Mouse (Mus musculus): ENCODE data around the gene Anxa6. TPM values are rescaled to one million over a fixed set of nuclear protein-coding genes. Genes with fewer than 3 reads are reported as not detected.

Anxa6 gene
- polyA plus RNA-seq, 1 experiment from 2014 or later = 415 TPM

GRCm38 (mm10) chr11:55013802-55014201 lies 19.4 kb downstream of the Anxa6 start:
- no peak overlapping the region for H3K4me2 ChIP-seq (ENCODE audit: low read depth, low read length)
- H3K9me3 ChIP-seq (ENCODE audit: control insufficient read depth, low read length) = no peaks in the 10 kb centered on the region
- WGBS = 80% methylated on average over 6 of the region's 6 CpGs
- no peak overlapping the region for H3K4me3 ChIP-seq (ENCODE audit: low read length)
- H3K9ac ChIP-seq (ENCODE audit: low read length) = no peak overlapping the region
- no peak for ATAC-seq (ENCODE audit: low read depth)
- H3K4me1 ChIP-seq (replicated peaks; ENCODE audit: control insufficient read depth, insufficient read depth, low read length) = peaks cover 6% of the 10 kb centered on the region
- no peaks in the 10 kb centered on the region for H3K27me3 ChIP-seq (ENCODE audit: control insufficient read depth, insufficient read depth, low read depth, low read length)
- no peak overlapping the region for H3K27ac ChIP-seq (ENCODE audit: low read length)
- peaks cover 41% of the 10 kb centered on the region for H3K36me3 ChIP-seq (ENCODE audit: control insufficient read depth, insufficient read depth, low read length)

- peak overlapping the region; percentile 10; the same call in 1 of the 2 replicates for H3K27ac ChIP-seq (ENCODE audit: low read length)
- H3K9ac ChIP-seq (ENCODE audit: low read length) = no peak overlapping the region
- 67% methylated on average over 5 of the region's 5 CpGs for WGBS
- no peak overlapping the region for H3K4me2 ChIP-seq (ENCODE audit: low read depth, low read length)
- peaks cover 6% of the 10 kb centered on the region for H3K4me1 ChIP-seq (replicated peaks; ENCODE audit: control insufficient read depth, insufficient read depth, low read length)
- no peaks in the 10 kb centered on the region for H3K27me3 ChIP-seq (ENCODE audit: control insufficient read depth, insufficient read depth, low read depth, low read length)
- H3K36me3 ChIP-seq (ENCODE audit: control insufficient read depth, insufficient read depth, low read length) = peaks cover 50% of the 10 kb centered on the region
- H3K4me3 ChIP-seq (ENCODE audit: low read length) = no peak overlapping the region
- peak; percentile 66 for ATAC-seq (ENCODE audit: low read depth)
- H3K9me3 ChIP-seq (ENCODE audit: control insufficient read depth, low read length) = no peaks in the 10 kb centered on the region
These were observed 20.4 kb downstream of the Anxa6 start for GRCm38 (mm10) chr11:55012551-55013521.

- Histone ChIP-seq H3K27me3 (ENCODE audit: control insufficient read depth, insufficient read depth, low read depth, low read length) (no peaks in the 10 kb centered on the region), H3K4me3 (ENCODE audit: low read length) (no peak overlapping the region), H3K4me2 (ENCODE audit: low read depth, low read length) (no peak overlapping the region), H3K27ac (ENCODE audit: low read length) (no peak overlapping the region), H3K4me1 (replicated peaks; ENCODE audit: control insufficient read depth, insufficient read depth, low read length) (peaks cover 4% of the 10 kb centered on the region), H3K36me3 (ENCODE audit: control insufficient read depth, insufficient read depth, low read length) (peaks cover 62% of the 10 kb centered on the region), H3K9me3 (ENCODE audit: control insufficient read depth, low read length) (no peaks in the 10 kb centered on the region), H3K9ac (ENCODE audit: low read length) (no peak overlapping the region)
- ATAC-seq (ENCODE audit: low read depth) = no peak
- WGBS = 85% methylated on average over 3 of the region's 3 CpGs
These were observed 21.8 kb downstream of the Anxa6 start for GRCm38 (mm10) chr11:55011440-55011839.

- no peaks in the 10 kb centered on the region for H3K4me1 ChIP-seq (replicated peaks; ENCODE audit: control insufficient read depth, insufficient read depth, low read length)
- ATAC-seq (ENCODE audit: low read depth) = no peak
- H3K9ac ChIP-seq (ENCODE audit: low read length) = no peak overlapping the region
- H3K36me3 ChIP-seq (ENCODE audit: control insufficient read depth, insufficient read depth, low read length) = peaks cover 79% of the 10 kb centered on the region
- no peak overlapping the region for H3K4me2 ChIP-seq (ENCODE audit: low read depth, low read length)
- H3K4me3 ChIP-seq (ENCODE audit: low read length) = no peak overlapping the region
- WGBS = 45% methylated on average over 6 of the region's 6 CpGs
- no peaks in the 10 kb centered on the region for H3K9me3 ChIP-seq (ENCODE audit: control insufficient read depth, low read length)
- no peaks in the 10 kb centered on the region for H3K27me3 ChIP-seq (ENCODE audit: control insufficient read depth, insufficient read depth, low read depth, low read length)
- H3K27ac ChIP-seq (ENCODE audit: low read length) = no peak overlapping the region
These were observed 25.0 kb downstream of the Anxa6 start for GRCm38 (mm10) chr11:55008230-55008629.

GRCm38 (mm10) chr11:55005684-55006083 lies 27.6 kb downstream of the Anxa6 start:
- peaks cover 89% of the 10 kb centered on the region for H3K36me3 ChIP-seq (ENCODE audit: control insufficient read depth, insufficient read depth, low read length)
- H3K9me3 ChIP-seq (ENCODE audit: control insufficient read depth, low read length) = peaks cover 8% of the 10 kb centered on the region
- no peak overlapping the region for H3K27ac ChIP-seq (ENCODE audit: low read length)
- no peak overlapping the region for H3K4me3 ChIP-seq (ENCODE audit: low read length)
- H3K27me3 ChIP-seq (ENCODE audit: control insufficient read depth, insufficient read depth, low read depth, low read length) = no peaks in the 10 kb centered on the region
- H3K4me2 ChIP-seq (ENCODE audit: low read depth, low read length) = no peak overlapping the region
- H3K4me1 ChIP-seq (replicated peaks; ENCODE audit: control insufficient read depth, insufficient read depth, low read length) = no peaks in the 10 kb centered on the region
- 78% methylated on average over 5 of the region's 5 CpGs for WGBS
- H3K9ac ChIP-seq (ENCODE audit: low read length) = no peak overlapping the region
- no peak for ATAC-seq (ENCODE audit: low read depth)

- 79% methylated on average over 7 of the region's 7 CpGs for WGBS
These were observed 28.2 kb downstream of the Anxa6 start for GRCm38 (mm10) chr11:55004970-55005502.

GRCm38 (mm10) chr11:54998708-54999107 lies 34.5 kb downstream of the Anxa6 start:
- Histone ChIP-seq H3K4me3 (ENCODE audit: low read length) (no peak overlapping the region), H3K9me3 (ENCODE audit: control insufficient read depth, low read length) (peaks cover 8% of the 10 kb centered on the region), H3K27ac (ENCODE audit: low read length) (no peak overlapping the region), H3K4me2 (ENCODE audit: low read depth, low read length) (no peak overlapping the region), H3K9ac (ENCODE audit: low read length) (no peak overlapping the region), H3K36me3 (ENCODE audit: control insufficient read depth, insufficient read depth, low read length) (peaks cover 63% of the 10 kb centered on the region), H3K4me1 (replicated peaks; ENCODE audit: control insufficient read depth, insufficient read depth, low read length) (no peaks in the 10 kb centered on the region), H3K27me3 (ENCODE audit: control insufficient read depth, insufficient read depth, low read depth, low read length) (no peaks in the 10 kb centered on the region)
- ATAC-seq (ENCODE audit: low read depth) = no peak
- 51% methylated on average over 2 of the region's 2 CpGs for WGBS

More at GRCm38 (mm10) chr11:55004970-55005502, 28.2 kb downstream of the Anxa6 start:
- no peak for ATAC-seq (ENCODE audit: low read depth)
- H3K9ac ChIP-seq (ENCODE audit: low read length) = no peak overlapping the region
- H3K27me3 ChIP-seq (ENCODE audit: control insufficient read depth, insufficient read depth, low read depth, low read length) = no peaks in the 10 kb centered on the region
- no peaks in the 10 kb centered on the region for H3K4me1 ChIP-seq (replicated peaks; ENCODE audit: control insufficient read depth, insufficient read depth, low read length)
- H3K27ac ChIP-seq (ENCODE audit: low read length) = no peak overlapping the region
- no peak overlapping the region for H3K4me3 ChIP-seq (ENCODE audit: low read length)
- H3K9me3 ChIP-seq (ENCODE audit: control insufficient read depth, low read length) = peaks cover 8% of the 10 kb centered on the region
- H3K4me2 ChIP-seq (ENCODE audit: low read depth, low read length) = no peak overlapping the region
- H3K36me3 ChIP-seq (ENCODE audit: control insufficient read depth, insufficient read depth, low read length) = peaks cover 86% of the 10 kb centered on the region

- 6% methylated on average over 12 of the region's 12 CpGs for WGBS
- Histone ChIP-seq H3K27me3 (ENCODE audit: control insufficient read depth, insufficient read depth, low read depth, low read length) (no peaks in the 10 kb centered on the region), H3K4me3 (ENCODE audit: low read length) (no peak overlapping the region), H3K4me2 (ENCODE audit: low read depth, low read length) (no peak overlapping the region), H3K27ac (ENCODE audit: low read length) (no peak overlapping the region), H3K4me1 (replicated peaks; ENCODE audit: control insufficient read depth, insufficient read depth, low read length) (no peaks in the 10 kb centered on the region), H3K9ac (ENCODE audit: low read length) (no peak overlapping the region), H3K36me3 (ENCODE audit: control insufficient read depth, insufficient read depth, low read length) (peaks cover 62% of the 10 kb centered on the region), H3K9me3 (ENCODE audit: control insufficient read depth, low read length) (peaks cover 8% of the 10 kb centered on the region)
- ATAC-seq (ENCODE audit: low read depth) = peak; percentile 66
These were observed 35.0 kb downstream of the Anxa6 start for GRCm38 (mm10) chr11:54998284-54998683.

GRCm38 (mm10) chr11:54996176-54996575 lies 37.1 kb downstream of the Anxa6 start:
- Histone ChIP-seq H3K9ac (ENCODE audit: low read length) (no peak overlapping the region), H3K9me3 (ENCODE audit: control insufficient read depth, low read length) (peaks cover 5% of the 10 kb centered on the region), H3K4me1 (replicated peaks; ENCODE audit: control insufficient read depth, insufficient read depth, low read length) (no peaks in the 10 kb centered on the region), H3K4me3 (ENCODE audit: low read length) (no peak overlapping the region), H3K4me2 (ENCODE audit: low read depth, low read length) (no peak overlapping the region), H3K36me3 (ENCODE audit: control insufficient read depth, insufficient read depth, low read length) (peaks cover 55% of the 10 kb centered on the region), H3K27ac (ENCODE audit: low read length) (no peak overlapping the region), H3K27me3 (ENCODE audit: control insufficient read depth, insufficient read depth, low read depth, low read length) (no peaks in the 10 kb centered on the region)
- ATAC-seq (ENCODE audit: low read depth) = no peak
- 66% methylated on average over 7 of the region's 7 CpGs for WGBS

All from lung, embryonic 16.5 days (tissue).